Mouse (Mus musculus) heart, postnatal 0 days (tissue): ENCODE measurements at regions not wholly inside any gene's neighbourhood (a gene's known extent, or its start where the extent isn't known, plus 50 kb on each side); places are given as distances from the start of the nearest gene placed in this dataset.

ENCODE experiments used
- CTCF ChIP-seq: IDR thresholded peaks from 2 replicates; pipeline ENCODE4 v1.5.1; 2016; ENCODE audit warnings: antibody characterized with exemption, control low read depth, low read depth
- EP300 ChIP-seq: IDR thresholded peaks from 2 replicates; pipeline ENCODE4 v1.6.1; 2016; ENCODE audit warnings: antibody characterized with exemption, low read depth

- TF ChIP-seq CTCF (no peak), EP300 (no peak)
Observed at GRCm38 (mm10) chr8:31584661-31585060, 1843.8 kb upstream of the 5930422O12Rik start.
